ENCODE assay signal across 9 mouse cellular contexts in genomic region chr4:120969382-120970146, GRCm38 (mm10). TPM values are rescaled to one million over a fixed set of nuclear protein-coding genes. Genes with fewer than 3 reads are reported as not detected.
A peak's percentile ranks its signal among the peaks of the same experiment; 100 is the strongest.
DNase-seq lines count a peak whose midpoint lies in the region; ATAC-seq and TF ChIP-seq lines count a peak whose summit lies in the region.
"Had no signal": no experiment of that assay in that cellular context is flagged by ENCODE, and none has a peak within 500 bp of the region (broad histone marks: within the 10 kb centered on the region; RNA-seq: fewer than 3 reads in every experiment).

No protein-coding gene starts in this region.

- H3K36me3 ChIP-seq in liver, embryonic 12.5 days, result peaks cover 74% of the 10 kb centered on the region
- peaks cover 13% of the 10 kb centered on the region for H3K36me3 ChIP-seq in kidney, postnatal 0 days (ENCODE audit: insufficient read depth, low read length)

- peak; percentile 29 to 67 for DNase-seq in adrenal gland, adult (ENCODE audit: inconsistent age in 2 of 2, low spot score in 1 of 2)
- DNase-seq in adrenal gland, adult 18-20 months (ENCODE audit: low spot score in 2 of 2), result no peak
- peak; percentile 38 for DNase-seq in liver
- DNase-seq in cerebellum, adult 9-10 months, result peak; percentile 52
- DNase-seq in kidney, postnatal 0 days (ENCODE audit: low spot score), result no peak
- DNase-seq in lung, postnatal 14 days, result peak; percentile 31
- DNase-seq in thymus, postnatal 14 days, result peak; percentile 56

- H3K9me3 ChIP-seq in liver, embryonic 12.5 days (replicated peaks), result no peaks in the 10 kb centered on the region
- no peaks in the 10 kb centered on the region for H3K9me3 ChIP-seq in kidney, postnatal 0 days (replicated peaks; ENCODE audit: low read length)
- H3K9me3 ChIP-seq: limb, embryonic 15.5 days had no signal

- ATAC-seq in liver, embryonic 12.5 days, result no peak
- 0 out of 2 replicates have a peak, but pooled peaks have one; percentile 46 for ATAC-seq in kidney, postnatal 0 days (replicated peaks; ENCODE audit: low FRiP score, low read depth)

- H3K9ac ChIP-seq in liver, embryonic 12.5 days, result no peak overlapping the region
- H3K9ac ChIP-seq in kidney, postnatal 0 days (ENCODE audit: low read depth, low read length), result no peak overlapping the region
- H3K9ac ChIP-seq: limb, embryonic 15.5 days had no signal

- H3K4me1 ChIP-seq in liver, embryonic 12.5 days, result peaks cover 2% of the 10 kb centered on the region; the same call in 1 of the 2 replicates
- no peaks in the 10 kb centered on the region for H3K4me1 ChIP-seq in kidney, postnatal 0 days (replicated peaks; ENCODE audit: insufficient read depth, low read length)
- H3K4me1 ChIP-seq: limb, embryonic 15.5 days had no signal

- H3K4me2 ChIP-seq in liver, embryonic 12.5 days, result no peak overlapping the region
- no peak overlapping the region for H3K4me2 ChIP-seq in kidney, postnatal 0 days (ENCODE audit: low read length)
- H3K4me2 ChIP-seq: limb, embryonic 15.5 days had no signal

- no peaks in the 10 kb centered on the region for H3K27me3 ChIP-seq in liver, embryonic 12.5 days (replicated peaks)
- no peaks in the 10 kb centered on the region for H3K27me3 ChIP-seq in kidney, postnatal 0 days (ENCODE audit: insufficient read depth, low read length)
- H3K27me3 ChIP-seq: limb, embryonic 15.5 days had no signal

- TF ChIP-seq CTCF in kidney, postnatal 0 days (IDR thresholded peaks at IDR 0.05; ENCODE audit: low read depth), result peak; percentile 64

- WGBS in liver, embryonic 12.5 days (ENCODE audit: insufficient replicate concordance), result 81% methylated on average over 5 of the region's 5 CpGs
- WGBS in kidney, postnatal 0 days, result 77% methylated on average over 5 of the region's 5 CpGs

- H3K27ac ChIP-seq in liver, embryonic 12.5 days, result no peak overlapping the region
- no peak overlapping the region for H3K27ac ChIP-seq in kidney, postnatal 0 days
- H3K27ac ChIP-seq: limb, embryonic 15.5 days had no signal

- H3K4me3 ChIP-seq in liver, embryonic 12.5 days, result no peak overlapping the region
- H3K4me3 ChIP-seq in kidney, postnatal 0 days (replicated peaks; ENCODE audit: low read depth, low read length), result no peak overlapping the region
- H3K4me3 ChIP-seq: limb, embryonic 15.5 days had no signal

RNA-seq across cellular contexts. Expression of gene Zfp69, which starts 18.1 kb away (rescaled TPM):
- total RNA-seq in adrenal gland, adult 18-20 months (2021), result 1 to 10 TPM; 1.4 to 1.7 TPM
- polyA plus RNA-seq in liver, embryonic 12.5 days (2016; fragmentation: Nextera tagmentation; extraction: Ambion mirVana), result 3.1 and 3.5 TPM in 2 replicates
- 6.0 and 6.7 TPM in 2 replicates for polyA plus RNA-seq in kidney, postnatal 0 days (2015; fragmentation: Nextera tagmentation; extraction: Ambion mirVana)

RNA-seq across cellular contexts. Expression of gene Exo5, which starts 44.7 kb away (rescaled TPM):
- 1 to 10 TPM; 8.2 to 8.8 TPM for total RNA-seq in adrenal gland, adult 18-20 months (2021)
- polyA plus RNA-seq in liver, embryonic 12.5 days (2016; fragmentation: Nextera tagmentation; extraction: Ambion mirVana), result 9.8 and 11.7 TPM in 2 replicates
- polyA plus RNA-seq in kidney, postnatal 0 days (2015; fragmentation: Nextera tagmentation; extraction: Ambion mirVana), result 20.4 and 21.1 TPM in 2 replicates

RNA-seq across cellular contexts. Expression of gene Smap2, which starts 47.5 kb away (rescaled TPM):
- total RNA-seq in adrenal gland, adult 18-20 months (2021), result 10 to 100 TPM; 28.9 to 34.6 TPM
- 45.5 and 46.9 TPM in 2 replicates for polyA plus RNA-seq in liver, embryonic 12.5 days (2016; fragmentation: Nextera tagmentation; extraction: Ambion mirVana)
- 12.1 and 14.1 TPM in 2 replicates for polyA plus RNA-seq in kidney, postnatal 0 days (2015; fragmentation: Nextera tagmentation; extraction: Ambion mirVana)

Comparison
In these comparisons a context has a peak if more than half of its experiments do, and no peak if none do; other contexts are left out.
1. DNase-seq: peak in adrenal gland, adult (2 of 2), liver (single experiment), cerebellum, adult 9-10 months (single experiment), lung, postnatal 14 days (single experiment) and thymus, postnatal 14 days (single experiment); none in adrenal gland, adult 18-20 months (0 of 2) and kidney, postnatal 0 days (single experiment).